ENCODE assay signal across 9 mouse cellular contexts in genomic region chr10:126927101-126927961, GRCm38 (mm10). TPM values are rescaled to one million over a fixed set of nuclear protein-coding genes. Genes with fewer than 3 reads are reported as not detected.
DNase-seq lines count a peak whose midpoint lies in the region; ATAC-seq and TF ChIP-seq lines count a peak whose summit lies in the region.
"Had no signal": no experiment of that assay in that cellular context is flagged by ENCODE, and none has a peak within 500 bp of the region (broad histone marks: within the 10 kb centered on the region; RNA-seq: fewer than 3 reads in every experiment).

No protein-coding gene starts in this region.

- no peaks in the 10 kb centered on the region for H3K36me3 ChIP-seq in lung, postnatal 0 days (ENCODE audit: insufficient read depth, low read length)
- H3K36me3 ChIP-seq in stomach, postnatal 0 days (ENCODE audit: control insufficient read depth, insufficient read depth, low read length) = no peaks in the 10 kb centered on the region

- peak overlapping the region; percentile 97 for H3K27ac ChIP-seq in lung, postnatal 0 days (ENCODE audit: low read length)
- H3K27ac ChIP-seq in stomach, postnatal 0 days (replicated peaks) = peak overlapping the region; percentile 99

- H3K4me1 ChIP-seq in lung, postnatal 0 days (ENCODE audit: insufficient read depth, low read depth, low read length) = peaks cover 18% of the 10 kb centered on the region
- H3K4me1 ChIP-seq in stomach, postnatal 0 days (replicated peaks; ENCODE audit: control insufficient read depth, insufficient read depth) = peaks cover 29% of the 10 kb centered on the region

- intact Hi-C loops in heart, postnatal 25 days (cut with DNase I) = no loop called here
- intact Hi-C loops in gastrocnemius, postnatal 14 days (cut with DNase I; ENCODE audit: low total_unique reads) = loop anchor here (5.0 kb wide), 1 partner anchor 60 kb away; no protein-coding TSS in a partner anchor

- H3K27me3 ChIP-seq in lung, postnatal 0 days (replicated peaks; ENCODE audit: insufficient read depth, low read length) = no peaks in the 10 kb centered on the region
- H3K27me3 ChIP-seq in stomach, postnatal 0 days (ENCODE audit: control insufficient read depth, insufficient read depth, low read length) = no peaks in the 10 kb centered on the region
- H3K27me3 ChIP-seq: Patski had no signal

- peak overlapping the region; percentile 75 for H3K4me2 ChIP-seq in lung, postnatal 0 days (replicated peaks; ENCODE audit: low read depth, low read length)
- H3K4me2 ChIP-seq in stomach, postnatal 0 days (replicated peaks; ENCODE audit: low read depth) = peak overlapping the region; percentile 91

- H3K9ac ChIP-seq in lung, postnatal 0 days (replicated peaks; ENCODE audit: low read depth) = peak overlapping the region; percentile 66; the same call in 1 of the 2 replicates
- peak overlapping the region; percentile 83 for H3K9ac ChIP-seq in stomach, postnatal 0 days (ENCODE audit: low read length)

- WGBS in lung, postnatal 0 days = 34% methylated on average over 11 of the region's 11 CpGs
- WGBS in stomach, postnatal 0 days = 28% methylated on average over 11 of the region's 11 CpGs

- no peak for TF ChIP-seq EP300 in lung, postnatal 0 days (IDR thresholded peaks at IDR 0.05)
- TF ChIP-seq EP300 in stomach, postnatal 0 days (optimal IDR thresholded peaks at IDR 0.05) = no peak

- no peak for TF ChIP-seq CTCF in lung, postnatal 0 days (IDR thresholded peaks at IDR 0.05)
- no peak for TF ChIP-seq CTCF in stomach, postnatal 0 days (IDR thresholded peaks at IDR 0.05; ENCODE audit: low read depth)

- peak; percentile 55 to 67 for DNase-seq in heart, adult 18-20 months
- DNase-seq in heart, postnatal 25 days (ENCODE audit: low spot score) = no peak
- DNase-seq in cerebellum, adult 11 months = peak; percentile 57
- DNase-seq in gastrocnemius, postnatal 14 days = peak; percentile 44
- DNase-seq in kidney, adult 8-10 months = peak; percentile 17 to 41
- peak; percentile 63 for DNase-seq in lung, postnatal 0 days (ENCODE audit: low spot score)
- peak; percentile 61 for DNase-seq in stomach, postnatal 0 days (ENCODE audit: low spot score)
- no peak for DNase-seq in spleen, postnatal 36 days (ENCODE audit: low spot score in 2 of 2)

- H3K9me3 ChIP-seq in lung, postnatal 0 days (ENCODE audit: low read length) = no peaks in the 10 kb centered on the region
- no peaks in the 10 kb centered on the region for H3K9me3 ChIP-seq in stomach, postnatal 0 days (ENCODE audit: control insufficient read depth, low read length)

- no peak for ATAC-seq in lung, postnatal 0 days
- no peak for ATAC-seq in stomach, postnatal 0 days (ENCODE audit: low FRiP score, low TSS enrichment)

- peak overlapping the region; percentile 46; the same call in 1 of the 2 replicates for H3K4me3 ChIP-seq in lung, postnatal 0 days (ENCODE audit: low read depth, low read length)
- H3K4me3 ChIP-seq in stomach, postnatal 0 days (ENCODE audit: low read depth, low read length) = peak overlapping the region; percentile 53

RNA-seq across cellular contexts. Expression of gene Atp23, which starts 26.2 kb away (rescaled TPM):
- total RNA-seq in heart, adult 18-20 months (2021) = 1 to 10 TPM; 4.2 to 5.1 TPM
- 1 to 10 TPM; 4.2 to 4.5 TPM for total RNA-seq in heart, postnatal 25 days (2021)
- total RNA-seq in gastrocnemius, postnatal 14 days (2021) = 1 to 10 TPM; 1.6 to 2.9 TPM
- 6.7 and 7.4 TPM in 2 replicates for polyA plus RNA-seq in lung, postnatal 0 days (2015; fragmentation: Nextera tagmentation; extraction: Ambion mirVana)
- polyA plus RNA-seq in stomach, postnatal 0 days (2015; fragmentation: Nextera tagmentation; extraction: Ambion mirVana) = 9.1 and 10.3 TPM in 2 replicates

RNA-seq across cellular contexts. Expression of gene Ctdsp2, which starts 51.2 kb away (rescaled TPM):
- 10 to 100 TPM; 83.8 to 94.3 TPM for total RNA-seq in heart, adult 18-20 months (2021)
- 100 to 1,000 TPM; 104 to 110 TPM for total RNA-seq in heart, postnatal 25 days (2021)
- total RNA-seq in gastrocnemius, postnatal 14 days (2021) = 100 to 1,000 TPM in 1 of 2 experiments, 10 to 100 TPM in 1; 98.5 to 102 TPM
- 63.9 and 67.9 TPM in 2 replicates for polyA plus RNA-seq in lung, postnatal 0 days (2015; fragmentation: Nextera tagmentation; extraction: Ambion mirVana)
- 29.1 and 33.0 TPM in 2 replicates for polyA plus RNA-seq in stomach, postnatal 0 days (2015; fragmentation: Nextera tagmentation; extraction: Ambion mirVana)

Comparison
In these comparisons a context has a peak if more than half of its experiments do, and no peak if none do; other contexts are left out.
1. DNase-seq: peak in heart, adult 18-20 months (2 of 2), cerebellum, adult 11 months (single experiment), gastrocnemius, postnatal 14 days (single experiment), kidney, adult 8-10 months (2 of 2), lung, postnatal 0 days (single experiment) and stomach, postnatal 0 days (single experiment); none in heart, postnatal 25 days (single experiment) and spleen, postnatal 36 days (0 of 2).